Mouse (Mus musculus) c-Kit-negative CD71-positive TER-119-positive erythroid progenitor cells, embryonic 14.5 days (primary cell): ENCODE data around the gene Atad3a.

ENCODE experiments used
- DNase-seq: peaks from one replicate; pipeline ENCODE4 v3.0.0-alpha.2; 2013; ENCODE audit warnings: low read depth, low spot score

Gene Atad3a

GRCm38 (mm10) chr4:155739152-155739551 is 21.7 kb downstream of the Atad3a start:
- DNase-seq: no peak

- no peak for DNase-seq
These were observed 22.6 kb downstream of the Atad3a start for GRCm38 (mm10) chr4:155738262-155738661.

- no peak for DNase-seq
These were observed 24.5 kb downstream of the Atad3a start for GRCm38 (mm10) chr4:155736421-155736820.

- DNase-seq: no peak
These were observed 25.1 kb downstream of the Atad3a start for GRCm38 (mm10) chr4:155735788-155736187.

- DNase-seq: no peak
These were observed 25.8 kb downstream of the Atad3a start for GRCm38 (mm10) chr4:155734951-155735702.

GRCm38 (mm10) chr4:155734350-155734941 is 26.4 kb downstream of the Atad3a start, which contains the start of gene Tmem240:
Gene Tmem240 (plus strand): TSS chr4:155734800.
- peak; percentile 21 for DNase-seq

- no peak for DNase-seq
These were observed 27.6 kb downstream of the Atad3a start for GRCm38 (mm10) chr4:155733267-155733666.

GRCm38 (mm10) chr4:155727993-155728392 is 32.9 kb downstream of the Atad3a start:
- no peak for DNase-seq

GRCm38 (mm10) chr4:155721668-155722083 is 39.2 kb downstream of the Atad3a start:
- peak; percentile 20 for DNase-seq

GRCm38 (mm10) chr4:155710521-155711252 is 50.2 kb downstream of the Atad3a start:
- DNase-seq: no peak

GRCm38 (mm10) chr4:155708988-155709387 is 51.9 kb downstream of the Atad3a start:
- no peak for DNase-seq

GRCm38 (mm10) chr4:155708582-155708981 is 52.3 kb downstream of the Atad3a start:
- DNase-seq: no peak

- DNase-seq: no peak
These were observed 55.3 kb downstream of the Atad3a start for GRCm38 (mm10) chr4:155705592-155705929.

- DNase-seq: peak; percentile 89
These were observed 55.9 kb downstream of the Atad3a start, which contains the start of gene Ssu72 for GRCm38 (mm10) chr4:155704721-155705591. Gene Ssu72 (plus strand): TSS chr4:155704800.

GRCm38 (mm10) chr4:155703425-155703929 is 57.4 kb downstream of the Atad3a start:
- no peak for DNase-seq

GRCm38 (mm10) chr4:155700425-155700824 is 60.5 kb downstream of the Atad3a start:
- DNase-seq: no peak

- no peak for DNase-seq
These were observed 64.3 kb downstream of the Atad3a start for GRCm38 (mm10) chr4:155696261-155697255.

- no peak for DNase-seq
These were observed 65.3 kb downstream of the Atad3a start for GRCm38 (mm10) chr4:155695531-155696062.

- DNase-seq: no peak
These were observed 66.2 kb downstream of the Atad3a start for GRCm38 (mm10) chr4:155694482-155695401.
